Comparison of ENCODE assay signal across 8 mouse cellular contexts in genomic region chr5:115538693-115539043, GRCm38 (mm10). TPM values are rescaled to one million over a fixed set of nuclear protein-coding genes. Genes with fewer than 3 reads are reported as not detected.
A peak's percentile ranks its signal among the peaks of the same experiment; 100 is the strongest.
DNase-seq lines count a peak whose midpoint lies in the region; ATAC-seq and TF ChIP-seq lines count a peak whose summit lies in the region.

No protein-coding gene starts in this region.

- H3K27me3 ChIP-seq in heart, embryonic 12.5 days (replicated peaks): no peaks in the 10 kb centered on the region
- H3K27me3 ChIP-seq in kidney, embryonic 16.5 days (ENCODE audit: insufficient read depth, low read length): no peaks in the 10 kb centered on the region
- H3K27me3 ChIP-seq in liver, embryonic 11.5 days (replicated peaks; ENCODE audit: control insufficient read depth, insufficient read depth, low read length): no peaks in the 10 kb centered on the region
- H3K27me3 ChIP-seq in myocyte (ENCODE audit: control insufficient read depth, insufficient read depth, insufficient read length): no peaks in the 10 kb centered on the region

- peak; percentile 68 for ATAC-seq in heart, embryonic 12.5 days (ENCODE audit: insufficient number of reproducible peaks, low FRiP score)
- peak; percentile 79 for ATAC-seq in kidney, embryonic 16.5 days (ENCODE audit: low FRiP score, low TSS enrichment)
- ATAC-seq in liver, embryonic 11.5 days (replicated peaks; ENCODE audit: low FRiP score): peak; percentile 74

- H3K9ac ChIP-seq in heart, embryonic 12.5 days: peak overlapping the region; percentile 23; the same call in 1 of the 2 replicates
- no peak overlapping the region; the same call in 1 of the 2 replicates for H3K9ac ChIP-seq in kidney, embryonic 16.5 days (replicated peaks; ENCODE audit: low read length)
- H3K9ac ChIP-seq in liver, embryonic 11.5 days (ENCODE audit: low read depth, low read length): 0 out of 2 replicates have a peak overlapping the region, but pooled peaks have one; percentile 34

- H3K4me3 ChIP-seq in bone marrow, adult 2 months (replicated peaks; ENCODE audit: control insufficient read depth, low read depth, low read length): no peak overlapping the region
- H3K4me3 ChIP-seq in embryonic fibroblast, embryonic 13.5 days (ENCODE audit: insufficient read depth, low read length): no peak overlapping the region
- H3K4me3 ChIP-seq in heart, embryonic 12.5 days: no peak overlapping the region
- H3K4me3 ChIP-seq in kidney, embryonic 16.5 days (ENCODE audit: low read length): no peak overlapping the region
- no peak overlapping the region for H3K4me3 ChIP-seq in liver, embryonic 11.5 days (ENCODE audit: low read depth, low read length)
- no peak overlapping the region for H3K4me3 ChIP-seq in myocyte

- H3ac ChIP-seq in myocyte (ENCODE audit: control insufficient read depth, insufficient read length): no peak overlapping the region

- peak overlapping the region; percentile 35 for H3K27ac ChIP-seq in bone marrow, adult 2 months (ENCODE audit: control insufficient read depth, insufficient read depth, low read depth, low read length, poor library complexity)
- H3K27ac ChIP-seq in embryonic fibroblast, embryonic 13.5 days (ENCODE audit: insufficient read depth, low read length): no peak overlapping the region
- H3K27ac ChIP-seq in heart, embryonic 12.5 days (ENCODE audit: poor library complexity, severe bottlenecking): no peak overlapping the region
- peak overlapping the region; percentile 32; the same call in 1 of the 2 replicates for H3K27ac ChIP-seq in kidney, embryonic 16.5 days (ENCODE audit: low read length)
- 0 out of 2 replicates have a peak overlapping the region, but pooled peaks have one; percentile 19 for H3K27ac ChIP-seq in liver, embryonic 11.5 days (ENCODE audit: low read depth, low read length)

- TF ChIP-seq POLR2A in bone marrow, adult 2 months (IDR thresholded peaks at IDR 0.05; ENCODE audit: borderline replicate concordance, control insufficient read depth, low read depth, low read length): no peak
- no peak for TF ChIP-seq POLR2A in embryonic fibroblast, embryonic 13.5 days (IDR thresholded peaks at IDR 0.05; ENCODE audit: low read depth, low read length)
- TF ChIP-seq POLR2A in myocyte (IDR thresholded peaks at IDR 0.05; ENCODE audit: insufficient read length, low read depth): no peak

- peak overlapping the region; percentile 36; the same call in 1 of the 2 replicates for H3K4me2 ChIP-seq in heart, embryonic 12.5 days
- H3K4me2 ChIP-seq in kidney, embryonic 16.5 days (replicated peaks; ENCODE audit: low read depth, low read length): peak overlapping the region; percentile 15
- H3K4me2 ChIP-seq in liver, embryonic 11.5 days: peak overlapping the region; percentile 45
- peak overlapping the region; percentile 59 for H3K4me2 ChIP-seq in myocyte (ENCODE audit: low read depth)

- H3K79me2 ChIP-seq in myocyte (ENCODE audit: control insufficient read depth, insufficient read depth): peaks cover 56% of the 10 kb centered on the region

- no peaks in the 10 kb centered on the region for H3K9me3 ChIP-seq in heart, embryonic 12.5 days (replicated peaks)
- H3K9me3 ChIP-seq in kidney, embryonic 16.5 days (ENCODE audit: low read length): no peaks in the 10 kb centered on the region
- no peaks in the 10 kb centered on the region for H3K9me3 ChIP-seq in liver, embryonic 11.5 days (ENCODE audit: control insufficient read depth, low read length)

- peak; percentile 87 for DNase-seq in A20 (ENCODE audit: low read depth, low spot score)
- peak; percentile 89 for DNase-seq in liver, embryonic 11.5 days (ENCODE audit: low spot score)
- DNase-seq in spleen, postnatal 4 days (ENCODE audit: low spot score in 2 of 2): peak; percentile 90 to 97

- no peaks in the 10 kb centered on the region for H3K36me3 ChIP-seq in heart, embryonic 12.5 days
- H3K36me3 ChIP-seq in kidney, embryonic 16.5 days (ENCODE audit: insufficient read depth, low read length): no peaks in the 10 kb centered on the region
- H3K36me3 ChIP-seq in liver, embryonic 11.5 days (ENCODE audit: control insufficient read depth, insufficient read depth, low read length): no peaks in the 10 kb centered on the region
- H3K36me3 ChIP-seq in myocyte (ENCODE audit: control insufficient read depth, insufficient read depth): no peaks in the 10 kb centered on the region

- H3K4me1 ChIP-seq in bone marrow, adult 2 months (ENCODE audit: control insufficient read depth, insufficient read depth, low read length): peaks cover 6% of the 10 kb centered on the region
- H3K4me1 ChIP-seq in embryonic fibroblast, embryonic 13.5 days (ENCODE audit: control insufficient read depth, insufficient read depth, low read length): peaks cover 34% of the 10 kb centered on the region
- peaks cover 60% of the 10 kb centered on the region for H3K4me1 ChIP-seq in heart, embryonic 12.5 days (replicated peaks)
- H3K4me1 ChIP-seq in kidney, embryonic 16.5 days (ENCODE audit: insufficient read depth, low read length): peaks cover 56% of the 10 kb centered on the region
- H3K4me1 ChIP-seq in liver, embryonic 11.5 days (replicated peaks; ENCODE audit: control insufficient read depth, insufficient read depth, low read length): peaks cover 64% of the 10 kb centered on the region

- peak; percentile 97 for TF ChIP-seq CTCF in bone marrow, adult 2 months (IDR thresholded peaks at IDR 0.05; ENCODE audit: control insufficient read depth, insufficient read depth, low read length)
- TF ChIP-seq CTCF in embryonic fibroblast, embryonic 13.5 days (IDR thresholded peaks at IDR 0.05; ENCODE audit: borderline replicate concordance, insufficient read depth, low read length): peak; percentile 96

- WGBS in bone marrow, adult 2 months: under 1% methylated on average over 12 of the region's 12 CpGs
- 2% methylated on average over 12 of the region's 12 CpGs for WGBS in heart, embryonic 12.5 days
- 1% methylated on average over 12 of the region's 12 CpGs for WGBS in kidney, embryonic 16.5 days
- 3% methylated on average over 12 of the region's 12 CpGs for WGBS in liver, embryonic 11.5 days

TF ChIP-seq in myocyte, 11 proteins besides CTCF, POLR2A, EP300 and RAD21:
- no peak for TF ChIP-seq TCF12 (IDR thresholded peaks at IDR 0.05; ENCODE audit: insufficient read depth, poor library complexity, severe bottlenecking)
- no peak for TF ChIP-seq USF1 (IDR thresholded peaks at IDR 0.05; ENCODE audit: low read depth)
- TF ChIP-seq POLR2AphosphoS2 (IDR thresholded peaks at IDR 0.05; ENCODE audit: insufficient read length, low read depth): no peak
- no peak for TF ChIP-seq MYOD1 (IDR thresholded peaks at IDR 0.05; ENCODE audit: control insufficient read depth in 1 of 3, insufficient read length in 2 of 3, low read depth in 2 of 3)
- TF ChIP-seq MAX (IDR thresholded peaks at IDR 0.05; ENCODE audit: low read depth): no peak
- TF ChIP-seq CEBPB (IDR thresholded peaks at IDR 0.05; ENCODE audit: insufficient read depth, poor library complexity, severe bottlenecking): no peak
- TF ChIP-seq REST (IDR thresholded peaks at IDR 0.05; ENCODE audit: insufficient read depth, insufficient read length): no peak
- TF ChIP-seq E2F4 (IDR thresholded peaks at IDR 0.05; ENCODE audit: insufficient read depth): no peak
- TF ChIP-seq TCF3 (IDR thresholded peaks at IDR 0.05; ENCODE audit: insufficient read length, low read depth): no peak
- no peak for TF ChIP-seq SRF (IDR thresholded peaks at IDR 0.05; ENCODE audit: control insufficient read depth, insufficient read length, low read depth)
- no peak for TF ChIP-seq MYOG (IDR thresholded peaks at IDR 0.05; ENCODE audit: control insufficient read depth in 1 of 3, insufficient read depth in 1 of 3, insufficient read length in 2 of 3, low read depth in 2 of 3)

RNA-seq across cellular contexts. Expression of gene Rplp0, which starts 20.6 kb away (rescaled TPM):
- 1,167 and 1,244 TPM in 2 replicates for polyA plus RNA-seq in bone marrow, adult 2 months (2011; ENCODE audit: insufficient read depth, insufficient read length, low replicate concordance, missing spikeins)
- 3,023 and 3,024 TPM in 2 replicates for polyA plus RNA-seq in embryonic fibroblast, embryonic 13.5 days (2011; ENCODE audit: insufficient read length, low read depth, missing spikeins)
- 949 and 971 TPM in 2 replicates for polyA plus RNA-seq in heart, embryonic 12.5 days (2016; fragmentation: Nextera tagmentation; extraction: Ambion mirVana)
- 1,527 and 1,553 TPM in 2 replicates for polyA plus RNA-seq in kidney, embryonic 16.5 days (2015; fragmentation: Nextera tagmentation; extraction: Ambion mirVana)
- 2,436 and 2,466 TPM in 2 replicates for polyA plus RNA-seq in liver, embryonic 11.5 days (2014; fragmentation: Nextera tagmentation; extraction: Ambion mirVana)
- polyA plus RNA-seq in myocyte (2012; fragmentation: generic; extraction: Trizol): 3,361 TPM

RNA-seq across cellular contexts. Expression of gene Gcn1l1, which starts 26.4 kb away (rescaled TPM):
- polyA plus RNA-seq in bone marrow, adult 2 months (2011; ENCODE audit: insufficient read depth, insufficient read length, low replicate concordance, missing spikeins): 23.3 and 38.4 TPM in 2 replicates
- polyA plus RNA-seq in embryonic fibroblast, embryonic 13.5 days (2011; ENCODE audit: insufficient read length, low read depth, missing spikeins): 39.5 and 40.7 TPM in 2 replicates
- 43.1 and 47.0 TPM in 2 replicates for polyA plus RNA-seq in heart, embryonic 12.5 days (2016; fragmentation: Nextera tagmentation; extraction: Ambion mirVana)
- polyA plus RNA-seq in kidney, embryonic 16.5 days (2015; fragmentation: Nextera tagmentation; extraction: Ambion mirVana): 44.3 and 48.8 TPM in 2 replicates
- 51.0 and 55.6 TPM in 2 replicates for polyA plus RNA-seq in liver, embryonic 11.5 days (2014; fragmentation: Nextera tagmentation; extraction: Ambion mirVana)
- 49.4 TPM for polyA plus RNA-seq in myocyte (2012; fragmentation: generic; extraction: Trizol)

RNA-seq across cellular contexts. Expression of gene Pxn, which starts 32.2 kb away (rescaled TPM):
- polyA plus RNA-seq in bone marrow, adult 2 months (2011; ENCODE audit: insufficient read depth, insufficient read length, low replicate concordance, missing spikeins): 32.5 and 71.6 TPM in 2 replicates
- polyA plus RNA-seq in embryonic fibroblast, embryonic 13.5 days (2011; ENCODE audit: insufficient read length, low read depth, missing spikeins): 25.7 and 35.2 TPM in 2 replicates
- polyA plus RNA-seq in heart, embryonic 12.5 days (2016; fragmentation: Nextera tagmentation; extraction: Ambion mirVana): 41.1 and 41.7 TPM in 2 replicates
- 60.5 and 67.2 TPM in 2 replicates for polyA plus RNA-seq in kidney, embryonic 16.5 days (2015; fragmentation: Nextera tagmentation; extraction: Ambion mirVana)
- polyA plus RNA-seq in liver, embryonic 11.5 days (2014; fragmentation: Nextera tagmentation; extraction: Ambion mirVana): 12.4 and 14.0 TPM in 2 replicates
- polyA plus RNA-seq in myocyte (2012; fragmentation: generic; extraction: Trizol): 120 TPM

RNA-seq across cellular contexts. Expression of gene Sirt4, which starts 54.1 kb away (rescaled TPM):
- polyA plus RNA-seq in bone marrow, adult 2 months (2011; ENCODE audit: insufficient read depth, insufficient read length, low replicate concordance, missing spikeins): 9.0 and 13.2 TPM in 2 replicates
- 12.8 and 18.5 TPM in 2 replicates for polyA plus RNA-seq in embryonic fibroblast, embryonic 13.5 days (2011; ENCODE audit: insufficient read length, low read depth, missing spikeins)
- 14.7 and 18.0 TPM in 2 replicates for polyA plus RNA-seq in heart, embryonic 12.5 days (2016; fragmentation: Nextera tagmentation; extraction: Ambion mirVana)
- polyA plus RNA-seq in kidney, embryonic 16.5 days (2015; fragmentation: Nextera tagmentation; extraction: Ambion mirVana): 27.3 and 27.5 TPM in 2 replicates
- polyA plus RNA-seq in liver, embryonic 11.5 days (2014; fragmentation: Nextera tagmentation; extraction: Ambion mirVana): 14.8 and 15.2 TPM in 2 replicates
- 13.6 TPM for polyA plus RNA-seq in myocyte (2012; fragmentation: generic; extraction: Trizol)

Comparison
In these comparisons a context has a peak if more than half of its experiments do, and no peak if none do; other contexts are left out.
1. H3K27ac ChIP-seq: peak in bone marrow, adult 2 months (single experiment), kidney, embryonic 16.5 days (single experiment) and liver, embryonic 11.5 days (single experiment); none in embryonic fibroblast, embryonic 13.5 days (single experiment) and heart, embryonic 12.5 days (single experiment).
2. Peak in every context shown above with its lines, with median percentiles within 50 percentile points of each other: DNase-seq, ATAC-seq and H3K4me2 ChIP-seq.